Mouse (Mus musculus) megakaryocyte-erythroid progenitor cell, adult 5-6 weeks (primary cell): ENCODE measurements around the gene Rps21. TPM values are rescaled to one million over a fixed set of nuclear protein-coding genes. Genes with fewer than 3 reads are reported as not detected.

Source experiments
- ATAC-seq: replicated peaks from 2 replicates; pipeline ENCODE4 v1.8.0; 2016; ENCODE audit warnings: mild to moderate bottlenecking, inconsistent platforms; ENCODE audit not compliant: severe bottlenecking, poor library complexity, low FRiP score, low TSS enrichment
- total RNA-seq, 2 experiments: library from RNA; stranded (forward) in 1 of 2; stranded (reverse) in 1 of 2; fragments of 200-1000, 215-1000 nt in 1 of 2; fragments of >200 nt in 1 of 2; fragmentation: Nextera tagmentation in 1 of 2; gene quantifications; 2 replicates each; pipeline ENCODE4 v1.2.3; 2014 to 2017

Rps21 gene
- total RNA-seq, 2 experiments from 2014 or later: 2,831 to 4,041 TPM

DNA sequence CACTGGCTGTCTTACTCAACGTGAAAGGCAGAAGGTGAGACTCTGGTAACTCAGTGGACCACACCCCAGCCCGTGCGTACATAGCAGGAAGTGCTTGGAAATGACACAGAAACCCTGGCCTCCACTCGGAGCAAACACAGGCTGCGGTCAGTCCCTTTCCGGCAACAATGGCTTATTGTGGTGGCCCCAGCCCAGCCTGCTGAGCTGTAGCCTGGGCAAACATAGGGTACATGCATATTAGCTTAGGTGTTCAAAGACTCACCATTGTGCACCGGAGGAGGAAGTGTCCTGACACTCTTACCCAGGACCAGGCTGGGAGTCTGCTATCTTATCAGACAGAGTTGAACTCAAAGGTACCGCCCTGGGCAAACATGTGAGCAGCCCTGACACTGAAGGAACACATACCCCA is 19.7 kb downstream of the Rps21 start:
- ATAC-seq: peak; percentile 17

DNA sequence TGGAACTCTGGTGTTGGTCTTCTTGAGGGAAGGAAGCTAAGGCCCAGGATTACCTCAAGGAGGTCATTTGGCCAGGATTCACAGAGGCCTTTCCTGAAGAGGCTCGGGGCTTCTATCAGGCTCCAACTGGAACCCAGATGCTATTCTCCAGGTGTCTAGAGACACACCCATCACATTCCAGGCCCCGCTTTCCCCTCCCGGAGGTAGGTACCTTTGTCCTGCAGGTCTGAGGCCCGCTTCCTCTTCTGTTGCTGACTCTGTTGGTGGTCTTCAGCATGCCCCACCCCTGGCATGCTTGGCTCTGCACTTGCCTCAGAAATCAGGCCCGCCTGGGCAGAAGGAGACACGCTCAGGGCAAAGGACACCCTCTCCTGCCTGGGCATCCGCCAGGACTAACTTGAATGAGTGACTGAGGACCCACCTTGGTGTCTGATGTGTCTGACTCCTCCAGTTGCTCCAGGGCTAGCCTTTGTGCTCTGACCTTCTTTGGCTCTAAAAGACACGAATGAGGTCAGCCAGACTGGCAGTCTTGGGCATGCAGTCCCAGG is 20.7 kb downstream of the Rps21 start:
- ATAC-seq: no peak

DNA sequence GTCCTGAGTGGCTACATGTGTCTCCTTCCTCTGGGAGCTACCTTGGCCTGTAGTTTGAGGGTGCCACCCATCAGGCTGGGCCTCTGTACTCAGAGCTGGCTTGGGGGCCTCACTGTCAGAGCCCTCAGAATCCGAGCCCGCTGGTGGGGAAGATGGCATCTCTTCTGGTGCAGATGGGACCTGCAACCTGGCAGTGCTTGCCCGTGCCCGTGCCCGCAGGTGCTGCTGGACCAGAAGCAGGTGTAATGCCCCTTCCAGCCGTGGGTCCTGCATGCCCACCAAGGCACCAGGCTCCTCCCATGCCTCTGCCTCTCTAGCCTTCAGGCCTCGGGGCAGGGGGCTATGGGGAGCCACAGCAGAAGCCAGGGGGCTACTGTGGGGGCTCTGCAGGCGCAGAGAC is 22.1 kb downstream of the Rps21 start:
- ATAC-seq: no peak

DNA sequence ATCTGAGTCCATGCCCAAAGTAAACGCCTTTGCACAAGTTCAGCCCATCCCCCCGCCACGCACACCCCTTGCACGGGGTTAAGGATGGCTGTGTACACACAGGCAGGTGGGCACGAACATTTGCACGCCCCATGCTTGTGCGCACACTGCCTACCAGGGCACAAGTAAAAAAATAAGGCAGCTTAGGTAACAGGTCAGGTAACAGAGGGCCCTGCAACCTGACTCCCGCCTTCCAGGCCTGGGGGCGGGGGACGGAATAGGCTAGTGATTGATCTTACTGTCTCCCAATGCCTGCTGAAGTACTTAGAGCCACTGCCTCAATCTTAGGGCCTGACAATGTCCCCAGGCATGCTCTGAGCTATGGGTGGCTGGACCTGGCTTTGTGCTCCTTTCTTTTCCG is 31.8 kb downstream of the Rps21 start:
- no peak for ATAC-seq

DNA sequence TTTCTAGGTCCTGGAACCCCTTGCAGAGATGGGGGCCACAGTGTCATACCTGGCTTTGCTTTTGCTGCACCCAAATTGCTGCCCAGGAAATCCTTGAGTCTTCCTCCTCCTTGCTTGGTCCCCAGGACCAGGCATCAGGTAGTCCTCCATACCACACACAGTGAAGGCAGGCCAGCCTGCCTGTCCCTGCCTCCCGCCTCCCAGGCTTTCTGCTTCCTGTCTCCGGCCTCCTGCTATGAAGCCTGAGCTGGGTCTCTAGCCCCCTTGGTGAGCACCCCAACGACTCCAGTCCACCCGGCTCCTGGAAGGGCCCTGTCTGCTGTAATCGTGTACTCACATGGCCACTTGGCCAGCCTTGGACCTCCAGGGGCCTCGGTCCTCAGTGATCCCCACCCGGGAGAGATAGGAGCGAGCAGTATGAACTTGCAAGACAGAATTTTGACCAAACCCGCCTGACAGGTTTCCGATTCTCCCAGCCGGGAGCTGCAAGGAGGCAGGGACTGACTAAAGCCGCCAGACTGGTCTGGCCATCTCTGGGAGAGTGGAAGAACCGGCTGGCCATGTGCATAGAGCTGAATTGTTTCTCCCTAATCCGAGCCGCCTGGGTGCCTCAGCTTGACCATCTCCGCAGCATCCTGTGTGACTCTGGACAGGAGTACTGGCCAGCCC is 32.4 kb downstream of the Rps21 start, which contains the start of gene Rbbp8nl:
Gene Rbbp8nl (minus strand): TSS at position 440 of the 669 bp plus-strand sequence.
- ATAC-seq: no peak

DNA sequence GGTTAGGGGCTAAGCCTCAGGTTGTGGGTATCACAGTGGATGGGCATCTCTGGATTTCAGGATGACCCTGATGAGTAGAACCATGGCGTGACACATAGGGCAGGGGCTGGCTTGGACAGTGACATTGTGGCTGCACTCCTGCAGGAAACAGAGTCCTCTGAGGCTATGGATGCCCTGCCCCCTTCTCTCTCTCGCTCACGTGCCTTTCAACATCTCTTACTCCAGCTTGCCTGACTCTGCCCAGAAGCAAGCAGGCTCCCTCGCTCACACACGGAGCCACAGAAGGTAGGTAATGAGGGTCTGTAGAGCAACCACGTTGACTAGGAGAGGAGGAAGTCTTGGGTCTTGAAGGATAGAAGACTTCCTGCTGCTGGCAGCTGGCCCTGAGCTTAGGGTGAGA is 33.3 kb downstream of the Rps21 start:
- ATAC-seq: no peak

DNA sequence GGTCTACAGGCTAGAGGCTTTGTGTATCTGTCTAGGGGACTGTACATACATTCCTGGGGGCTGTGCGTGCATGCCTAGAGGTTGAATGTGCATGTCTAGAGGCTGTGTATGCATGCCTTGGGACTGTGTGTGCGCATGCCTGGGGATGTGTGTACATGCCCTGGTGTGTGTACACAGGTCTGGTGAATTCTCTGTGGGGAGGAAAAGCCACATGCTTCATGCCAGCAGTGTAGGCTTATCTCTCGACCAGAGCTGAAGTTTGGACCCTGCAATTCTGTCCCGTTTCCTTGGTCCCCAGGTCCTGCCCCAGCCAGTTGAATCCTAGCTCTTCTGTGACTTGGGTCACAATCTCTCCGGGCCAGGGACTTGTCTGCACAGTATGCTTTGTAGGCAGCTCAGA is 34.4 kb downstream of the Rps21 start:
- ATAC-seq: no peak

DNA sequence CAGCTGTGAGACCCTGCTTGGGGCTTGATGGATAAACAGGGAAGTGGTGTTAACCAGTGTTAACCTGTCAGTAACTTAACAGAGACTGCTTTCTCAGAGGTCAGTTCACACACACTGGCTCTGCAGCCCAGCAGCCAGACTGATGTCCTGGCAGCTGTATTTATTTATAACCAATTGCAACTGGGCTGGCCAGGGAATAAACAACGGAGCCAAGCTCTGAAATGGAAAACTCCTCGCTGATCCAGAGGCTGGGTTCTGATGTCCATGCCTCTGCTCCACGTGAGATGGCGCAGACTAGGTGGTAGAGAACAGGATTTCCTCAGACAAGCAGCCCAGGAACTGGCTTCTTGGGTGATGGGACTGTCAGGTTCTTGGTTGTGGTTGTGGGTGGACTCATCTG is 34.8 kb downstream of the Rps21 start:
- ATAC-seq: no peak

DNA sequence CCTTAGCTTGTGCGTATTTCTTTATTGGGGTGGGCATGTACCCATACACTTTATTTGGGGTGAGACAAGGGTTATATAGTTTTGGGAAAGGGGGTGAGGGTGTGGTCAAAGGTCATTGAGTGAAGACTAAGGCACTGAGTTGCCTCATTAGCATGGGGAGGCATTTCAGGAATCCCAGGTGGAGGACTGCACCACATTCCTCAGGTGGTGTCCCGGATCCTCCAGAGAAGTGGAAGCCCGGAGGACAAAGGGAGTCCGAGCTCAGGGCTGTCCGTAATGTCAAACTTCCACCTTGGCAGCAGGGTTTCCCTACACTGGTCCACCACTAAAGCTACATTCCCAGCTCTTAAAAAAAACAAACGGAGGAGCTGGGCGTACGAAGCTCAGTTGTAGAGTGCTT is 35.7 kb downstream of the Rps21 start:
- ATAC-seq: no peak

DNA sequence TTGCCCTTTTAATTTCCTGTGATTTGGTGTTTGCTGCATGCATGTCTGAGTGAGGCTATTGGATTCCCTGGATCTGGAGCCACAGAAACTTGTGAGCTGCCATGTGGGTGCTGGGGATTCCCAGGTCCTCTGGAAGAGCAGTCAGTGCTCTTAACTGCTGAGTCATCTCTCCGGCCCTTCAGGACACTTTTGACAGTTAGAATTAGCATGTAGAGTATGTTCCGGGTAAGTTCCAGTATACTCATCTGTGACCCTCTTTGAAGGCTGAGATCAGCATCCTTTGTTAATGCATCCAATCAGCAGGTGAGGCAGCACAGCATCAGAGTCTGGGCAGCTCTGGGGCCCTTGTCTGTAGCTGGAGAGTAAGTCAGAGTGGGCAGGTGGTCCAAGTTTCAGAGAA is 43.1 kb downstream of the Rps21 start:
- no peak for ATAC-seq

DNA sequence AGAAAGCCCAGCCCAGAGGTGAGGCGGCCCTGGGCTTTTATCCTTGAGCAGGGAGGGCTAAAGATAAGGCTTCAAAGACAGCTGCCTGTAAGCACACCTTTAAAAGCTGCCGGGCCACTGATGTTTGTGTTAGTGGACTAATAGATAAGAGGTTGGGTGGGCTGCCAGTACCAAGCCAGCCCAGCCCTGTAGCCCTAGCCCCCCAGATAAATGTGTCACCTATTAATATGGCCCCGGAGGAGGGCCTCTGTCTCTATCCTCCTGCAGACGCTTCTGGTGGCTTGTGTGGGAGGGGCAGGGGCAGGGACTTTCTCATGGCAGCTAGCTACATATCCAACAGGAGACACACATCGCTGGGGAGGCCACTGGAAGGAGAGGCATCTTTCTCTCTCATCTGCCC is 43.6 kb downstream of the Rps21 start:
- no peak for ATAC-seq

DNA sequence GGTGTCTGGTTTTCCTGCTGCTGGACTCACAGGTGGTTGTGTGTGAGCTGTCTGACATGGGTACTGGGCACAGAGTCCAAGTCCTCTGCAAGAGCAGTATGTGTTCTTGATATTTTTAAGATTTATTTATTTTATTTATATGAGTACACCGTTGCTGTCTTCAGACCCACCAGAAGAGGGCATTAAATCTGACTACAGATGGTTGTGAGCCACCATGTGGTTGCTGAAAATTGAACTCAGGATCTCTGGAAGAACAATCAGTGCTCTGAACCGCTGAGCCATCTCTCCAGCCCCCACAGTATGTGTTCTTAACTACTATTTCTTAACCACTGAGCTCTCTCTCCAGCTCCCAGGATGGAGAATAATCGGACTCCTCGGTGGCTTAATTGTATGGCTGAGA is 45.0 kb downstream of the Rps21 start:
- no peak for ATAC-seq

DNA sequence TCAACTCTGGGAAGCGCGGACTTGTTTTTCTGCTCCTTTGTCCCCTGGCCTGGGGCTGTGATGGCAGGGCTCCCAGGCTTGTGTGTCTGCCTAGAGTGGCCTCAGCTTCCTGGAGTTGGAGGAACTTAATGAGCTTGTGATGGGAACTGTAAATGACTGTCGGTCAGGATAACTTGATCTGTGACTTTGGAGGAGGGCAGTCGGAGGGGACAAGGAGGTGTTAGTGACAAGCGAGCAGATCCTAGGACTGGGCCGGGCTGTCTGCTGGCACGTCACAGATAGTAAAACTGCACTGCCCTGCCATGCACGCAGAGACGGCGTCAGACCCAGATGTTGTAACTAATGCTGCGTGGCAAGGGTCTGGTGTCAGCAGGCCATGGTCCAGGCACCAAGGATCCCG is 46.3 kb downstream of the Rps21 start:
- no peak for ATAC-seq

DNA sequence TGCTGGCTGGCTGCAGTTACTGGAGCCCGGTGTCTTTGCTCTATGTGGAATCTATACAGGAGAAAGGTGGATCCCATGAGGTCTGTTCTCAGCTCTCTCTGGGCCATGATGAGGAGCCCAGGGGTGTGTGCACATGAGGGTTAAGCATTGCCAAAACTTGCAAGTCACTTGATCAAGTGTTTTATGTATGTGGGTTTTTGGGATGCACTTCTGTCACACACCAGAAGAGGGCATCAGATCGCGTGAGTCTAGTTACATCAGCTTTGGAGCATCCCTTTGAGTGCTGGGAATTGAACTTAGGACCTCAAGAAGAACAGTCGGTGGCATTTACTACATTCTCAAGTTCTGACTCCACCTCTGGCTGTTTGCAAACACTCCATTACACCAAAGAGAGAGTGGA is 47.4 kb downstream of the Rps21 start:
- ATAC-seq: no peak

DNA sequence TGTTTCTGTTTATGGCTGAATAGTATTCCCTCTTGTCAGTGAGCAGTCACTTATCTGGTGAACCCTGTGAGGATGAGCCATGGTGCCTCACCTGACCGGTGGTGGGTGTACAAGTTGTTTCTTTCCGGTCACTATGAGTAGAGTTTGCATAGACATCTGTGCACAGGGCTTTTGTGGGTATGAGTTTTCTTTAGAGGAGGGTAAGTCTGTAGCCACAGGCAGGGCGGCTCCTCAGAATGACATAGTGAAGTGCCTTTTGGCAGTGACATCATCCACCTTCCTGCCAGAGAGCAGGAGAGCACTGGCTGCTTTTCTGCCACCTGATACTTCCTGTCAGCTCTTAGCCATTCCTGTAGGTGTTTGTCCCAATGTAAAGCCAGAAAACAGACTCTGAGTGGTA is 48.3 kb downstream of the Rps21 start:
- no peak for ATAC-seq

DNA sequence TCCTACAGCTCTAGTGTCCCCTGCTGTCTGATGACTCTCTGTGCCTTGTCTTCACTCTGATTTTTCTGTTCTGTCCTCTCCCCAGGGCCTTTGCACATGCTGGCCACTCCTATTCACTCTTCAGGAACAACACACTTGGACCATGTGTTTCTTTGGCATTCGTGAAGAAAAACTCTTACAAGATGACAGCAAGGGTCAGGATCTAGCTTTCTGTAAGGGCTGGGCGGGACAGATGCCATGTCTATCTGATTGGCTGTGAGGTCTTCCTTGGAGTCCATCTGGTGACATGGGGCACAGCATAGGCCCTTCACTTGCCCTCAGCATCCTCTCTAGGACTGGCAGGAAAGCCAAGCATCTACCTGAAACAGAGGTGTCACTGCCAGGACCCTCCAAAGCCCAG is 48.8 kb downstream of the Rps21 start:
- no peak for ATAC-seq

DNA sequence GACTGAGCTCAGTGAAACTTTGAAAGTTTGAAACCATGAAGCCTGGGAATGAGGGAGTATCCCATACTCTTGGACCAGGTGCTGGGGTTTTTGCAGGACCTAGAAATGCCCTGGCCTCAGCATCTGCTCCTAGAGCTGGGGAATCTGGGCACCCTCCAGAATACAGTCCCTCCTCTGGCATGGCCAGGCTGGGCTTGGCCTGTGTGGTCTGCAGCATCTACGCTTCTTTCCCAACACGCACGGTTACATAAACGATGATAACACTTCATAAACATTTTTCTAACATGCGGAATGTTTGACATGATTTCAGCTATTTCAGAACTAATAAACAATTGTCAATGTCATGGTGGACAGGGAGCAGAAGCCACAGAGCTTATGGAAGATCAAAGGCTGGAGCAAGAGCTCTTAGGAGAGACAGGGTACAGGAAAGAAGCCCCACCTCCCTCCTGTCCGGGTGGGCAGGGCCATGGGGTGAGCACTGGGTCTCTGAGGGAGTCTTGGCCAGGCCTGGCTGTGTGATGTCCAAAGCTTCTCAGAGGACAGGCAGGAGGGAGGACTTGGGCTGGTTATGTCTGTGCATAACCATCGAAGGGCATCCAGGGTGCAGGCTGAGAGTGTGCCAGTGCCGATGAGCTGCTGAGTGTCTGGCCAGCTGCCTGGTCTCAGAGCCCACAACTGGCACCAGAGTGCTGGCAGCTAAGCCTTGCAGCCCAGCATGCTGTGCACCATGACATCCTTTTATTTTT is 49.4 kb downstream of the Rps21 start:
- no peak for ATAC-seq

DNA sequence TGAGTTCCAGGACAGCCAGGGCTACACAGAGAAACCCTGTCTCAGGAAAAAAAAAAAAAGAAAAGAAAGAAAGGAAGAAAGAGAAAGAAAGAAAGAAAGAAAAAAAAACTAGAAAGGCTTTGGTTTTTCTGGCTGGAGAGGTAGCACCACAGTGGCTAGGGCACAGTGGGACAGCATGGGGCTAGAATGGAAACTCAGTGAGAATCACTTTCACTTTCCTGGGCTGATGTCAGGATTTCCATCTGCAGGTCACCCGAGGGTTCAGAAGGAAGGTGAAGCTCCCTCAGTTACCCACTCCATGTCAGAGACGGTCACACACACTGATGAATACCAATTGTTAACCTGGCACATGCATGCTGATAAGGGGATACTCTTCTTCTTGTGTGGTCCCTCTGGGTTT is 50.5 kb downstream of the Rps21 start:
- no peak for ATAC-seq
